Mouse (Mus musculus) embryonic fibroblast, embryonic 13.5 days (primary cell): ENCODE results near the gene Gm43191.

Source experiments
- CTCF ChIP-seq: IDR thresholded peaks from 2 replicates; pipeline ENCODE4 v1.5.1; 2011; ENCODE audit warnings: mild to moderate bottlenecking, control low read depth, low read length, moderate library complexity, borderline replicate concordance; ENCODE audit not compliant: insufficient read depth
- POLR2A ChIP-seq: IDR thresholded peaks from 2 replicates; pipeline ENCODE4 v1.6.1; 2011; ENCODE audit warnings: low read depth, mild to moderate bottlenecking, control low read depth, low read length, moderate library complexity

DNA sequence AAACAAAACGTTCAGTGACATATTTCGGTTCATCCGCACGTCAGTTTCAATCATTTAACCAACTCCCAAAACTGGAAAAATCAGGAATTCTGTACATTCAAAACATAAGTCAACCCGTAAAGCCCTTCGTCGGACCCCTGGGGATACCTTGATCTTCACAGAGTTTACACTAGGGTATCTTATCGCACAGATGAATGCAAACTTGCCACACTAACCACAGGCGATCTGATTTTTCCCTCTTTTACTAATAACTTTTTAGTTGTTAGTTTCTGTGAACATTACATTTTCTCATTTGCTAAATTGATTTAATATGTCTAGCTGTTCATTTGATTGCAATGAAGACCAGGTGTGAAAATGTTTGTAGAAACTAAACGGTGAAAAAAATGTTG, 85.5 kb downstream of the Gm43191 start:
- TF ChIP-seq CTCF (no peak), POLR2A (no peak)
